ENCODE assay signal across 22 mouse cellular contexts in the genomic region with DNA sequence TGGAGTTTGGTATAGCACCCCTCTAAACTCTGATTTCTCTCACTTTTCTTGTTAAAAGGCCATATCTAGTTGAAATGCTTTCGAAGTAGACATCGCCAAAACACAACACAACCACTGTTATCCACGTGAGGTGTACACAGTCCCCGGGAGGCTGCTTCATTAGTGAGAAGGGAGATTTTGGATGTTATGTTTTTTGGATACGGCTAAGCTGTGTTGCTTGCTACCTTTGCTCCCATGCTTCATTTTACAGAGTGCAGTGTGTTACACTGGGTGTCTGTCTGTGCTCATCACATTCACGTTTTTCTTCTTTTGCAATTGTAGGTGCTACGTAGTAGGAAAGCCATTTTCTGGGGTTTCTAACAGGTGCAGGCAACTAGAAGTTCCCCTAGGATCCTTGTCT.
DNase-seq lines count a peak whose midpoint lies in the region; ATAC-seq lines count a peak whose summit lies in the region.
"Had no signal": no experiment of that assay in that cellular context is flagged by ENCODE, and none has a peak within 500 bp of the region (broad histone marks: within the 10 kb centered on the region; RNA-seq: fewer than 3 reads in every experiment).

No protein-coding gene starts in this region.

- no peaks in the 10 kb centered on the region for H3K36me3 ChIP-seq in hindbrain, embryonic 13.5 days
- H3K36me3 ChIP-seq in hindbrain, embryonic 11.5 days (ENCODE audit: control insufficient read depth, insufficient read depth, low read length), result no peaks in the 10 kb centered on the region
- no peaks in the 10 kb centered on the region for H3K36me3 ChIP-seq in hindbrain, embryonic 16.5 days (ENCODE audit: control insufficient read depth, insufficient read depth, low read length)
- H3K36me3 ChIP-seq: embryonic facial prominence, embryonic 10.5 days; intestine, embryonic 15.5 days; kidney, embryonic 15.5 days had no signal

- WGBS in hindbrain, embryonic 13.5 days, result 79% methylated on average over 7 of the region's 7 CpGs
- WGBS in hindbrain, embryonic 11.5 days, result 84% methylated on average over 7 of the region's 7 CpGs
- 71% methylated on average over 7 of the region's 7 CpGs for WGBS in hindbrain, embryonic 16.5 days

- no peak overlapping the region for H3K9ac ChIP-seq in hindbrain, embryonic 13.5 days
- no peak overlapping the region for H3K9ac ChIP-seq in hindbrain, embryonic 11.5 days (ENCODE audit: low read depth, low read length)
- no peak overlapping the region for H3K9ac ChIP-seq in hindbrain, embryonic 16.5 days (ENCODE audit: low read depth, low read length)
- H3K9ac ChIP-seq: intestine, embryonic 15.5 days; kidney, embryonic 15.5 days; liver, postnatal 0 days had no signal

- DNase-seq in hindbrain, embryonic 11.5 days (ENCODE audit: low spot score), result no peak
- peak; percentile 13 for DNase-seq in right cerebral cortex, postnatal 25 days
- DNase-seq in right cerebral cortex, postnatal 10 days (ENCODE audit: low spot score in 2 of 2), result no peak
- no peak for DNase-seq in kidney, postnatal 10 days
- DNase-seq in kidney, adult 11 months, result no peak
- DNase-seq: adrenal gland, adult 2 months; cerebellum, postnatal 25 days; gastrocnemius, postnatal 36 days; heart, postnatal 14 days; liver; liver, postnatal 0 days; lung, postnatal 14 days; right cerebral cortex, postnatal 14 days; thymus, postnatal 25 days had no signal

- no peaks in the 10 kb centered on the region for H3K27me3 ChIP-seq in hindbrain, embryonic 13.5 days
- H3K27me3 ChIP-seq in hindbrain, embryonic 11.5 days (ENCODE audit: control insufficient read depth, insufficient read depth, low read length), result no peaks in the 10 kb centered on the region
- no peaks in the 10 kb centered on the region for H3K27me3 ChIP-seq in hindbrain, embryonic 16.5 days (replicated peaks; ENCODE audit: control insufficient read depth, insufficient read depth, low read length)
- H3K27me3 ChIP-seq: CH12.LX; intestine, embryonic 15.5 days; kidney, embryonic 15.5 days; megakaryocyte, embryonic 14.5 days had no signal

- no peaks in the 10 kb centered on the region for H3K9me3 ChIP-seq in hindbrain, embryonic 13.5 days
- H3K9me3 ChIP-seq in hindbrain, embryonic 11.5 days (ENCODE audit: control insufficient read depth, low read length), result no peaks in the 10 kb centered on the region
- H3K9me3 ChIP-seq in hindbrain, embryonic 16.5 days (ENCODE audit: control insufficient read depth, low read length), result no peaks in the 10 kb centered on the region
- H3K9me3 ChIP-seq: embryonic facial prominence, embryonic 10.5 days; intestine, embryonic 15.5 days; kidney, embryonic 15.5 days; megakaryocyte, embryonic 14.5 days had no signal

- H3K4me1 ChIP-seq in hindbrain, embryonic 13.5 days (replicated peaks), result peaks cover 14% of the 10 kb centered on the region
- H3K4me1 ChIP-seq in hindbrain, embryonic 11.5 days (replicated peaks; ENCODE audit: control insufficient read depth, insufficient read depth, low read length), result no peaks in the 10 kb centered on the region
- H3K4me1 ChIP-seq in hindbrain, embryonic 16.5 days (ENCODE audit: control insufficient read depth, insufficient read depth, low read depth, low read length), result peaks cover 3% of the 10 kb centered on the region
- H3K4me1 ChIP-seq: embryonic facial prominence, embryonic 10.5 days; intestine, embryonic 15.5 days; kidney, embryonic 15.5 days; megakaryocyte, embryonic 14.5 days had no signal

- H3K4me2 ChIP-seq in hindbrain, embryonic 13.5 days, result no peak overlapping the region
- no peak overlapping the region for H3K4me2 ChIP-seq in hindbrain, embryonic 11.5 days (replicated peaks; ENCODE audit: low read depth, low read length)
- H3K4me2 ChIP-seq in hindbrain, embryonic 16.5 days (ENCODE audit: low read length), result peak overlapping the region; percentile 19; the same call in 1 of the 2 replicates
- H3K4me2 ChIP-seq: heart, embryonic 11.5 days; intestine, embryonic 15.5 days; kidney, embryonic 15.5 days had no signal

- no peak overlapping the region for H3K4me3 ChIP-seq in hindbrain, embryonic 13.5 days
- H3K4me3 ChIP-seq in hindbrain, embryonic 11.5 days (ENCODE audit: low read depth, low read length), result no peak overlapping the region
- no peak overlapping the region for H3K4me3 ChIP-seq in hindbrain, embryonic 16.5 days (ENCODE audit: low read length)
- H3K4me3 ChIP-seq: embryonic facial prominence, embryonic 10.5 days; intestine, embryonic 15.5 days; kidney, embryonic 15.5 days; megakaryocyte, embryonic 14.5 days had no signal

- ATAC-seq in hindbrain, embryonic 13.5 days (ENCODE audit: low FRiP score), result no peak
- no peak; the same call in 1 of the 2 replicates for ATAC-seq in hindbrain, embryonic 11.5 days (ENCODE audit: low FRiP score)
- peak; percentile 29; the same call in 1 of the 2 replicates for ATAC-seq in hindbrain, embryonic 16.5 days
- ATAC-seq: intestine, embryonic 15.5 days; liver, postnatal 0 days had no signal

- H3K27ac ChIP-seq in hindbrain, embryonic 13.5 days, result 0 out of 2 replicates have a peak overlapping the region, but pooled peaks have one; percentile 14
- no peak overlapping the region for H3K27ac ChIP-seq in hindbrain, embryonic 11.5 days (ENCODE audit: low read depth, low read length)
- H3K27ac ChIP-seq in hindbrain, embryonic 16.5 days (ENCODE audit: low read depth, low read length), result peak overlapping the region; percentile 48
- H3K27ac ChIP-seq: embryonic facial prominence, embryonic 10.5 days; intestine, embryonic 15.5 days; kidney, embryonic 15.5 days had no signal
